Mouse (Mus musculus): ENCODE measurements around the gene Syne1. TPM values are rescaled to one million over a fixed set of nuclear protein-coding genes. Genes with fewer than 3 reads are reported as not detected.

Gene Syne1
- polyA plus RNA-seq, 1 experiment from 2014 or later: 27.1 TPM

DNA sequence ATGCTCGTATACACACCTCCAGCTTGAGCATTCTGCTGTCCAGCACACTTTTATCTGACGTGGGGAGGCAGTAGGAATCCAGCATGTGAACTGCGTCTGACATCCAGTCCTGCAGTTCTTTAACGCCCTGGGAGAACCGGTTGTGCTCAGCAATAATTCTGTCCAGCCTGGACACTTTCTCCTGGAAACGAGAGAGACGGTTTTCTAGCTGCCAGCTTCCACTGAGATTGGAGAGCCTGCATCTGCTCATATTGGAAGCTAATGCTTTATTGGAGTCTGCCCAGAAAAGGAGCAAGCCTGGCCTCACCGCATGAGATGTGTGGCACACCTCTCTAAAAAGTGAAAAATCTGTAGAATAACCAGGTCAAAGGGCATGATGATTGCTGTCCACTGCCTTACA, 288.6 kb downstream of the Syne1 start:
- no peak overlapping the region for H3K4me2 ChIP-seq (ENCODE audit: low read length)
- no peaks in the 10 kb centered on the region for H3K27me3 ChIP-seq (ENCODE audit: control insufficient read depth, insufficient read depth, low read length)
- H3K4me1 ChIP-seq (ENCODE audit: control insufficient read depth in 2 of 2, insufficient read depth in 2 of 2, low read length in 2 of 2): no peaks in the 10 kb centered on the region
- no peak overlapping the region for H3K4me3 ChIP-seq (ENCODE audit: control insufficient read depth in 1 of 2, insufficient read depth in 1 of 2, low read depth in 1 of 2, low read length in 2 of 2)
- 70% methylated on average over 8 of the region's 8 CpGs for WGBS
- H3K9ac ChIP-seq (ENCODE audit: low read length): no peak overlapping the region
- H3K27ac ChIP-seq (replicated peaks in 1 of 2; ENCODE audit: control insufficient read depth in 1 of 2, insufficient read depth in 1 of 2, low read depth in 2 of 2, low read length in 2 of 2): no peak overlapping the region
- H3K36me3 ChIP-seq (ENCODE audit: control insufficient read depth, insufficient read depth, low read length): peaks cover 69% of the 10 kb centered on the region
- no peak for ATAC-seq (ENCODE audit: insufficient number of reproducible peaks, insufficient read depth, low FRiP score, low read depth)
- H3K9me3 ChIP-seq (ENCODE audit: control insufficient read depth, low read length): peaks cover 13% of the 10 kb centered on the region

DNA sequence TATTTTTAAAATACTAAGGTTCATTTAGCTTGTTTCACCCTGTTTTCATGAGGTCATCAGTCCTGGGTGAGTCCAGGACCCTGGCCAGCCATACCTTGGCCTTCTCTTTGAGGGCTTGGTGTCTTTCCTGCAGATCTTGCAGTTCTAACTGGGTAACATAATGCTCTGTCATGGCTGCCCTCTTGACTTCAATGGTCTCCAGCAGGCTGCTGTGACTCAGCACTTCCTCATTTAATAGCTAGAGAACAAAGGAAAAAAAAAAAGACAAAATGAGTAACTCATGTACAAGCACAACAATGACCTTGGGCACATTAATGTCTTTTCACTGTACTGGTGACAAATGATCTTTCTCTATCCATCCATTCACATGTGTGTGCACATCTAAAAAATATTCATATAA, 294.6 kb downstream of the Syne1 start:
- ATAC-seq (ENCODE audit: insufficient number of reproducible peaks, insufficient read depth, low FRiP score, low read depth): no peak
- Histone ChIP-seq H3K4me3 (ENCODE audit: control insufficient read depth in 1 of 2, insufficient read depth in 1 of 2, low read depth in 1 of 2, low read length in 2 of 2) (no peak overlapping the region), H3K27me3 (ENCODE audit: control insufficient read depth, insufficient read depth, low read length) (no peaks in the 10 kb centered on the region), H3K9ac (ENCODE audit: low read length) (no peak overlapping the region), H3K27ac (replicated peaks in 1 of 2; ENCODE audit: control insufficient read depth in 1 of 2, insufficient read depth in 1 of 2, low read depth in 2 of 2, low read length in 2 of 2) (no peak overlapping the region), H3K9me3 (ENCODE audit: control insufficient read depth, low read length) (peaks cover 15% of the 10 kb centered on the region), H3K4me1 (ENCODE audit: control insufficient read depth in 2 of 2, insufficient read depth in 2 of 2, low read length in 2 of 2) (peaks cover 0 to 3% of the 10 kb centered on the region in 2 experiments; a peak in 2 of 4 replicates), H3K4me2 (ENCODE audit: low read length) (no peak overlapping the region), H3K36me3 (ENCODE audit: control insufficient read depth, insufficient read depth, low read length) (peaks cover 77% of the 10 kb centered on the region)

DNA sequence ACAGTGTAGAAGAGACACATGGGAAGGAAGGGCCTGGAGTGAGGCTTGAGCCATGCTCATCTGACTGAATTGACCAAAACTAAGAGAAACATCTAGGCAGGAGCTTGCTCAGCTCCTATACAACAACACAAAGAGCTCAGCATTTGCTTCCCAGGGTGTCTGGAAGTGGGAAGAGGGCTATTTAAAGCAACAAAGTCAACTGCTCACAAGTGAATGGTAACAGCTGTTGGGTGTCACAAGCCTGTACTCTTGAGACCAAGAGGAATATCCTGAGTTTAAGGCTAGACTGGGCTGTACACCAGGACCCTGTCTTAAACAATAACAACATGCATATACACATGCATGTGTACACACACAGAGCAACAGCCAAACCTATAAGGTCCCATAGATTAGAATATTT, 297.5 kb downstream of the Syne1 start:
- H3K27ac ChIP-seq (replicated peaks in 1 of 2; ENCODE audit: control insufficient read depth in 1 of 2, insufficient read depth in 1 of 2, low read depth in 2 of 2, low read length in 2 of 2): peak overlapping the region; percentile 24 to 25; a peak in 2 of 4 replicates
- H3K9ac ChIP-seq (ENCODE audit: low read length): no peak overlapping the region
- H3K36me3 ChIP-seq (ENCODE audit: control insufficient read depth, insufficient read depth, low read length): peaks cover 72% of the 10 kb centered on the region
- ATAC-seq (ENCODE audit: insufficient number of reproducible peaks, insufficient read depth, low FRiP score, low read depth): no peak
- H3K4me1 ChIP-seq (ENCODE audit: control insufficient read depth in 2 of 2, insufficient read depth in 2 of 2, low read length in 2 of 2): peaks cover 0 to 3% of the 10 kb centered on the region in 2 experiments; a peak in 2 of 4 replicates
- H3K4me2 ChIP-seq (ENCODE audit: low read length): no peak overlapping the region
- no peak overlapping the region for H3K4me3 ChIP-seq (ENCODE audit: control insufficient read depth in 1 of 2, insufficient read depth in 1 of 2, low read depth in 1 of 2, low read length in 2 of 2)
- H3K27me3 ChIP-seq (ENCODE audit: control insufficient read depth, insufficient read depth, low read length): no peaks in the 10 kb centered on the region
- H3K9me3 ChIP-seq (ENCODE audit: control insufficient read depth, low read length): peaks cover 11% of the 10 kb centered on the region

DNA sequence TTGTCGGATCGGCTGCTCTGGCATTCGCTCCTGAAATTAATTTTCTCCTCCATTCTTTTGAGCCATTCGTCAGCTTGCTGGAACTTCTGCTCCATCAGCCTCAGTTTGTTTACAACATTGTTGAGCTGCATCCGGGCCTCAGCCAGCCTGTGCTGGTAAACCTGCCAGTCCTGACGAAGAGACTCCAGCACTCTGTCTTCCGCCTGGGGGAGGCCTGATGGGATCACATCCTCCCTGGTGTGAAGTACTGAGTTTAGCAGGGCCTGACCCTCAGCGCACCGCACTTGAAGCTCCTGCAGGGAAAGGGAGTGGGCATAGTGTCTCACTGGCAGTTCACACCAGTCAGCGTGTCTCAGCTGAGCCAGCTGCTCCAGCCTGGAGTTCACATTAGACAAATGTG, 300.6 kb downstream of the Syne1 start:
- no peak for ATAC-seq (ENCODE audit: insufficient number of reproducible peaks, insufficient read depth, low FRiP score, low read depth)
- H3K36me3 ChIP-seq (ENCODE audit: control insufficient read depth, insufficient read depth, low read length): peaks cover 77% of the 10 kb centered on the region

DNA sequence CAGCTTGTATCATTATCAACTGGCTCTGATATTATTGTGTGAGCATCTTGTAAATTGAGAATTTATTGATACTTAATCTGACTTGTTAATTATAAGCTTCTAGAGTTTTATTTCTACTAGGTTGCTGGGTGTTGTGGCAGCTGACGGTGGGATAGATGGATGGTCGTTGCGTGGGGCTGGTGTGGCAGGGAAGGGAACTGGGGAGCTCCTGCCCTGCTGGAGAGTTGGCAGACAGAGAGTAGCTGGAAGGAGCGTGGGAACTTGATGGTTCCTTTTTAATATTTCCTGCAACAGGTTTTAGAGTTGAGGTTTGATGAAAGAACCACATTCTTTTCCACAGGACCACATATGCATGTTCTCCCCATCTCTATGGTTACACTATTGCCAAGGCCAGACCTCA, 311.6 kb downstream of the Syne1 start:
- ATAC-seq (ENCODE audit: insufficient number of reproducible peaks, insufficient read depth, low FRiP score, low read depth): no peak
- Histone ChIP-seq H3K4me3 (ENCODE audit: control insufficient read depth in 1 of 2, insufficient read depth in 1 of 2, low read depth in 1 of 2, low read length in 2 of 2) (no peak overlapping the region), H3K9me3 (ENCODE audit: control insufficient read depth, low read length) (no peaks in the 10 kb centered on the region), H3K27me3 (ENCODE audit: control insufficient read depth, insufficient read depth, low read length) (no peaks in the 10 kb centered on the region), H3K4me2 (ENCODE audit: low read length) (no peak overlapping the region), H3K9ac (ENCODE audit: low read length) (no peak overlapping the region), H3K4me1 (ENCODE audit: control insufficient read depth in 2 of 2, insufficient read depth in 2 of 2, low read length in 2 of 2) (no peaks in the 10 kb centered on the region), H3K27ac (replicated peaks in 1 of 2; ENCODE audit: control insufficient read depth in 1 of 2, insufficient read depth in 1 of 2, low read depth in 2 of 2, low read length in 2 of 2) (no peak overlapping the region), H3K36me3 (ENCODE audit: control insufficient read depth, insufficient read depth, low read length) (peaks cover 57% of the 10 kb centered on the region)
- WGBS: 78% methylated on average over 4 of the region's 4 CpGs

More for the DNA sequence above, 300.6 kb downstream of the Syne1 start:
- Histone ChIP-seq H3K27ac (replicated peaks in 1 of 2; ENCODE audit: control insufficient read depth in 1 of 2, insufficient read depth in 1 of 2, low read depth in 2 of 2, low read length in 2 of 2) (no peak overlapping the region), H3K4me3 (ENCODE audit: control insufficient read depth in 1 of 2, insufficient read depth in 1 of 2, low read depth in 1 of 2, low read length in 2 of 2) (no peak overlapping the region), H3K9ac (ENCODE audit: low read length) (no peak overlapping the region), H3K9me3 (ENCODE audit: control insufficient read depth, low read length) (no peaks in the 10 kb centered on the region), H3K4me1 (ENCODE audit: control insufficient read depth in 2 of 2, insufficient read depth in 2 of 2, low read length in 2 of 2) (peaks cover 0 to 3% of the 10 kb centered on the region in 2 experiments; a peak in 2 of 4 replicates), H3K4me2 (ENCODE audit: low read length) (no peak overlapping the region), H3K27me3 (ENCODE audit: control insufficient read depth, insufficient read depth, low read length) (no peaks in the 10 kb centered on the region)
- WGBS: 68% methylated on average over 10 of the region's 10 CpGs

DNA sequence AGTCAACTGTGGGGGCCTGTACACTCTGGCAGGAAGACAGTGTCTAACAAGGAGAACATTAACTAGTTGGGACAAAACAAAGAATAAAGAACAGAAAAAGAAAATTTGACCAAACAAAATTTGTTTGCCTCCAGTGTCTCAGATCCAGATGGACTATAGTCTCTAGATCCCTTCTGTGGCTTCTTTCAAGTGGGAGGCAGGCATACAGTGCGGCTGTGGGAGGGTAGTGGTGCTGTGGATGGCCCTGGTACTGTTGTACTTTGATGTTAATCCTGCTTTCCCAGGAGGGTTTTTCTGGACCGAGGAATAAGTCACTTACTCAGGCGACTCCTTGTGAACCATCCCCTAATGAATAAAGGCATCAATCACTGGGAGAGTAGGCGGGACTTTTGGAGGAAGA, 314.4 kb downstream of the Syne1 start:
- ATAC-seq (ENCODE audit: insufficient number of reproducible peaks, insufficient read depth, low FRiP score, low read depth): no peak
- H3K27ac ChIP-seq (replicated peaks in 1 of 2; ENCODE audit: control insufficient read depth in 1 of 2, insufficient read depth in 1 of 2, low read depth in 2 of 2, low read length in 2 of 2): no peak overlapping the region
- H3K27me3 ChIP-seq (ENCODE audit: control insufficient read depth, insufficient read depth, low read length): no peaks in the 10 kb centered on the region
- H3K4me2 ChIP-seq (ENCODE audit: low read length): no peak overlapping the region
- H3K9me3 ChIP-seq (ENCODE audit: control insufficient read depth, low read length): no peaks in the 10 kb centered on the region
- WGBS: 58% methylated on average over 4 of the region's 4 CpGs
- H3K36me3 ChIP-seq (ENCODE audit: control insufficient read depth, insufficient read depth, low read length): peaks cover 58% of the 10 kb centered on the region
- H3K4me1 ChIP-seq (ENCODE audit: control insufficient read depth in 2 of 2, insufficient read depth in 2 of 2, low read length in 2 of 2): no peaks in the 10 kb centered on the region
- H3K9ac ChIP-seq (ENCODE audit: low read length): no peak overlapping the region
- no peak overlapping the region for H3K4me3 ChIP-seq (ENCODE audit: control insufficient read depth in 1 of 2, insufficient read depth in 1 of 2, low read depth in 1 of 2, low read length in 2 of 2)

DNA sequence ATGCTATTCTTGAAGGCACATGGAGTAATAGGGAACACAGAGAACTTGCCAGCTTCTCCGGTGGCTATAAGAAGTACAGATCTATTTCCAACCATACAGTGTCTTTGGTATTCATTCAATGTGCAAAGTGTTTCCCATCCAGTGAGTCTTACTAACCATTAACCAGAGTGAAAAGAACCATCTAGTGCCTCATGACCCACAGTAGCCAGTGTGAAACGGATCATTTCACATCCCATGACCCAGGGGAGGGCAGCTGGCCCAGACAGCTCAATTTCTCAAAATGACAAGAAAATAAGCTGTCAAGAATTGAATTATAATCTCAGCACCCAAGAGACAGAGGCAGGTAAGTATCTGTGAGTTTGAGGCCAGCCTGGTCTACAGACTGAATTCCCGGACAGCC, 315.1 kb downstream of the Syne1 start:
- 87% methylated on average over 3 of the region's 3 CpGs for WGBS
- Histone ChIP-seq H3K27me3 (ENCODE audit: control insufficient read depth, insufficient read depth, low read length) (no peaks in the 10 kb centered on the region), H3K36me3 (ENCODE audit: control insufficient read depth, insufficient read depth, low read length) (peaks cover 63% of the 10 kb centered on the region), H3K9ac (ENCODE audit: low read length) (no peak overlapping the region), H3K4me3 (ENCODE audit: control insufficient read depth in 1 of 2, insufficient read depth in 1 of 2, low read depth in 1 of 2, low read length in 2 of 2) (no peak overlapping the region), H3K4me2 (ENCODE audit: low read length) (no peak overlapping the region), H3K9me3 (ENCODE audit: control insufficient read depth, low read length) (no peaks in the 10 kb centered on the region), H3K4me1 (ENCODE audit: control insufficient read depth in 2 of 2, insufficient read depth in 2 of 2, low read length in 2 of 2) (no peaks in the 10 kb centered on the region), H3K27ac (replicated peaks in 1 of 2; ENCODE audit: control insufficient read depth in 1 of 2, insufficient read depth in 1 of 2, low read depth in 2 of 2, low read length in 2 of 2) (no peak overlapping the region)
- ATAC-seq (ENCODE audit: insufficient number of reproducible peaks, insufficient read depth, low FRiP score, low read depth): no peak

DNA sequence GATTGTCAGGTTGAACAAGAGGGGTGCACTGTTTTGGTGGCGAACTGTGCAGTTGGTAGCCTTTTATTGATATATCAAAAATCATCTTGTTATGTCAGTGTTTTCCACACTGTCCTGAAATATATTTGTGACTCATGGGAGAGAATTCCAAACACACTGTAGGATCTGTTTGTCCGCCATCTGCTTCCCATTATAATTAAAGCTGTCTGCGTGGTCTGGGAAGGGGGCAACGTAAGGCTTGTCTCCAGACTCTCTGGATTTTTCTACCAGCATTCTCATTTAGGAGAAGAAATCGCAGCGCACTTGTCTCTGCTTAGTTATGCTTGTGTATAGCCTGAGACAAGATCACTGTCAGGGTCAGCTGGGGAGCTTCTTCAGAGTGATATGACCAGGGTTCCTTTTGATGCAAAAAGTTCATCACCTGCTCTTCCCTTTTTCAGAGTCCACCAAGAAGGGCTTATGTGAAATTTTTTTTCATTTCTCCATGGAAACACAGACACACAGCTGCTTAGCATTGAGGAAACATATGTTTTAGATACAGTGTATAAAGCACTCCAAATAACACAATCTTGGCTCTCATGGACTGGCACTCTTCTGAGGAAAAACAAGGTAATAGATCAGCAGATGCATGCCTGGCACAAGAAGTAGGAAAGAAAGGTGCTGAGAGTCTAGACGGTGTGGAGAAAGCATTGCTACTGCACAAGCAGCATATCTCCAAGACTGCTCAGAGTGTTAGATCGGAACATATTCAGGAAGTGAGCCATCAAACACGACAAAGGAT, 316.4 kb downstream of the Syne1 start:
- H3K27me3 ChIP-seq (ENCODE audit: control insufficient read depth, insufficient read depth, low read length): no peaks in the 10 kb centered on the region
- no peak overlapping the region for H3K4me3 ChIP-seq (ENCODE audit: control insufficient read depth in 1 of 2, insufficient read depth in 1 of 2, low read depth in 1 of 2, low read length in 2 of 2)
- peaks cover 71% of the 10 kb centered on the region for H3K36me3 ChIP-seq (ENCODE audit: control insufficient read depth, insufficient read depth, low read length)
- H3K27ac ChIP-seq (replicated peaks in 1 of 2; ENCODE audit: control insufficient read depth in 1 of 2, insufficient read depth in 1 of 2, low read depth in 2 of 2, low read length in 2 of 2): no peak overlapping the region
- no peak overlapping the region for H3K4me2 ChIP-seq (ENCODE audit: low read length)
- no peaks in the 10 kb centered on the region for H3K4me1 ChIP-seq (ENCODE audit: control insufficient read depth in 2 of 2, insufficient read depth in 2 of 2, low read length in 2 of 2)
- no peak overlapping the region for H3K9ac ChIP-seq (ENCODE audit: low read length)
- WGBS: 78% methylated on average over 9 of the region's 9 CpGs
- no peak for ATAC-seq (ENCODE audit: insufficient number of reproducible peaks, insufficient read depth, low FRiP score, low read depth)
- H3K9me3 ChIP-seq (ENCODE audit: control insufficient read depth, low read length): no peaks in the 10 kb centered on the region

All from heart, embryonic 14.5 days (tissue).